Mouse (Mus musculus) forebrain, embryonic 11.5 days (tissue): ENCODE measurements around the gene Rps16. TPM values are rescaled to one million over a fixed set of nuclear protein-coding genes. Genes with fewer than 3 reads are reported as not detected.

Source experiments
- ATAC-seq: fragments of 200-750 bp; cut with Nextera tagmentation; replicated peaks from 2 replicates; pipeline ENCODE4 v1.8.0; 2017; ENCODE audit warnings: moderate TSS enrichment; ENCODE audit not compliant: low FRiP score
- DNase-seq: peaks from one replicate; pipeline ENCODE4 v3.0.0-alpha.2; 2017; ENCODE audit warnings: low spot score
- H3K27ac ChIP-seq: fragments of 300-500 bp; sonication (generic); 2 replicates; pipeline ENCODE4 v1.5.1; 2014; ENCODE audit warnings: low read depth, low read length
- H3K27me3 ChIP-seq: fragments of 300-500 bp; sonication (generic); 2 replicates; pipeline ENCODE4 v1.6.1; 2014; ENCODE audit warnings: mild to moderate bottlenecking, low read length, mixed read lengths; ENCODE audit not compliant: control insufficient read depth, insufficient read depth
- H3K36me3 ChIP-seq: fragments of 300-500 bp; sonication (generic); 2 replicates; pipeline ENCODE4 v1.6.1; 2014; ENCODE audit warnings: mild to moderate bottlenecking, low read length, moderate library complexity, mixed read lengths; ENCODE audit not compliant: control insufficient read depth, insufficient read depth
- H3K4me1 ChIP-seq: fragments of 300-500 bp; sonication (generic); replicated peaks from 2 replicates; pipeline ENCODE4 v1.6.1; 2014; ENCODE audit warnings: low read length, mixed read lengths; ENCODE audit not compliant: control insufficient read depth, insufficient read depth
- H3K4me2 ChIP-seq: fragments of 300-500 bp; sonication (generic); 2 replicates; pipeline ENCODE4 v1.6.1; 2014; ENCODE audit warnings: low read depth, mild to moderate bottlenecking, low read length, moderate library complexity, mixed read lengths; ENCODE audit not compliant: severe bottlenecking
- H3K4me3 ChIP-seq: fragments of 300-500 bp; sonication (generic); 2 replicates; pipeline ENCODE4 v1.5.1; 2014; ENCODE audit warnings: low read depth, low read length
- H3K9ac ChIP-seq: fragments of 300-500 bp; sonication (generic); 2 replicates; pipeline ENCODE4 v1.6.1; 2014; ENCODE audit warnings: low read length
- H3K9me3 ChIP-seq: fragments of 300-500 bp; sonication (generic); 2 replicates; pipeline ENCODE4 v1.6.1; 2016; ENCODE audit warnings: low read length, mixed read lengths; ENCODE audit not compliant: control insufficient read depth
- WGBS: fragments of 180-500 bp; shearing (Covaris S2); extraction: QIAGEN DNeasy Blood & Tissue Kit; methylation state at CpG from one replicate; pipeline ENCODE4 v1.1.7; 2014; 5-methylcytosine and 5-hydroxymethylcytosine counted together
- polyA plus RNA-seq: library from polyadenylated mRNA; unstranded; fragments of >200 nt; fragmentation: Nextera tagmentation; extraction: Ambion mirVana; gene quantifications from 2 replicates; pipeline ENCODE4 v1.2.1, GENCODE M21; 2014

Gene Rps16
- polyA plus RNA-seq, result 727 and 782 TPM in 2 replicates

DNA sequence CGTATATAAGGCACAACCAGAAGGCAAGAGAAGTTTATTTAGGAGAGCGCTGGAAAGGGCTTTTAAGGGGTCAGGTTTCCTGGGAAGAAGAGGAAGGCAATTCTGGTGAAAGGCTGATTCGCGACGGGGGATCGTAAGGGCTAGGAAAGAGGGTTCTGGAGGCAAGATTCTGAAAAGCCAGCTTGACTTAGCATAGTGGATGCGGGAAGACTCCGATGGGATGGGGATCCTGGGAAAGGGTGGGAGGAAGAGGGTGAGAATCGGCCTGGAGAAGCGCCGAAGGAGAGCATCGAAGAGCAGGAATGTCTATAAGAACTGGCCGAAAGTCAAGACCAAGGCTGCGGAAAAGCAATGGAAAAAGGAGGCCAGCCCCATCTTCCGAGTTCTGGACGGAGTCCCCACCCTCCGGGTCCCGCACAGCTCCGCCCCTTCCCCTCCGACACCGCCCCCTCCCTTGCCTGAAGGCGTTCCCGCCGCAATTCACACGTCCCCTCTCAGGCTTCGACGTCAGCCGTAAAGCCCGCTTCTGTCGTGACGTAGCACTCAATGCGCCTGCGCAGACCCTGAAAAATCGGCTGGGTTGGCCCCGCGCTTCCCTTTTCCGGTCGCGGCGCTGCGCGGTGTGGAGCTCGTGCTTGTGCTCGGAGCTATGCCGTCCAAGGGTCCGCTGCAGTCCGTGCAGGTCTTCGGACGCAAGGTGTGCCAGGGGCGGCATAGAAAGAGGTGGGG is at the start of gene Rps16:
Gene Rps16, plus strand, starts transcription at position 498 of the 729 bp plus-strand sequence.
- Histone ChIP-seq H3K27ac (peak within 1 kb of the TSS; percentile 48; the same call in 1 of the 2 replicates), H3K9ac (peak within 1 kb of the TSS; percentile 85), H3K4me1 (peaks cover 9% of the 10 kb centered on the region), H3K36me3 (peaks cover 9% of the 10 kb centered on the region), H3K4me2 (peak within 1 kb of the TSS; percentile 70), H3K9me3 (no peaks in the 10 kb centered on the region), H3K27me3 (no peaks in the 10 kb centered on the region), H3K4me3 (peak within 1 kb of the TSS; percentile 93)
- peak; percentile 94 for ATAC-seq
- DNase-seq, result peak; percentile 99
- WGBS, result under 1% methylated on average over 44 of the region's 50 CpGs

DNA sequence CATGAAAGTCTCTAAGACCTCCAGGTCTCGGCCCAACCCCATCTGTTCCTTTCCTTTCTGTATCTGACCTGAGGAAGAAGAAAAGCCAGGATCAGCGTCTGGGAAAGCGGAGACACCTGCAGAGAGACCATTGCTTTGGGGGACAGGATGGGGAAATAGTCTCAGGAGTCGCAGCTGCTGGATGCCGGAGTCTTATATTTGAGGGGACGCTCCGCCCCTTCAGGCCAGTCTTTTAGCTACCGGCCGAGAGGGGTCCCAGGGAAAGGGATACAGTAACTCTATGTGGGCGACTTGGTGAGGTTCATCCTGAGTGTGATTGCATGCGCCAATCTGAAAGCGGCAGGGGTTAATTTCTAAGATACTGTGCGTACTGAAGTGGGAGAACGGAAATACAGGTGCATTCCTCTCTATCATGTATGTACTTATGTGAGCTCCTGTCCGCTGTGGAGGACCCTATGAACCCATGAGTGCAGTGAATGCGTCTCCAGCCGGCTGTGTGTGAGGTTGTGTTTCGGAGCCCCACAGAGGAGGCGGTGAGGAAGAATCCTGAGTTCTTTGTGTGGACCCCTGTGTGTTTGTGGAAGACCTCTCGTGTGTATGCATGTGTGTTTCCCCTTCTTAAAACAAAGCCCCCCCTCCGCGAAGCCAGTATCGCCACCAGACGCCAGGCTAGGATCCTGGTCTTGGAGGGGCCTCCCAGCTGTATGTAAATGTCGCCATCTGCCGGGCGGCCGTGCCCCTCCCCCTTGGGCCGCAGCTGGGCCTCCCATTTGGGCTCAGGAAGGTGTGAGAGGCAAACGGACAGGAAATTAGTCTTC is 48.6 kb upstream of the Rps16 start, which contains the start of gene Dll3:
Gene Dll3, minus strand, starts transcription at position 623 of the 818 bp plus-strand sequence.
- H3K27ac ChIP-seq, result peak within 1 kb of the TSS; percentile 87
- peaks cover 30% of the 10 kb centered on the region for H3K27me3 ChIP-seq
- peaks cover 13% of the 10 kb centered on the region for H3K4me1 ChIP-seq
- H3K9me3 ChIP-seq, result no peaks in the 10 kb centered on the region
- peak within 1 kb of the TSS; percentile 44 for H3K4me3 ChIP-seq
- DNase-seq (peak; percentile 90), ATAC-seq (peak; percentile 82)
- WGBS, result 2% methylated on average over 29 of the region's 30 CpGs
- H3K36me3 ChIP-seq, result peaks cover 12% of the 10 kb centered on the region
- H3K4me2 ChIP-seq, result peak within 1 kb of the TSS; percentile 50
- peak within 1 kb of the TSS; percentile 74 for H3K9ac ChIP-seq

DNA sequence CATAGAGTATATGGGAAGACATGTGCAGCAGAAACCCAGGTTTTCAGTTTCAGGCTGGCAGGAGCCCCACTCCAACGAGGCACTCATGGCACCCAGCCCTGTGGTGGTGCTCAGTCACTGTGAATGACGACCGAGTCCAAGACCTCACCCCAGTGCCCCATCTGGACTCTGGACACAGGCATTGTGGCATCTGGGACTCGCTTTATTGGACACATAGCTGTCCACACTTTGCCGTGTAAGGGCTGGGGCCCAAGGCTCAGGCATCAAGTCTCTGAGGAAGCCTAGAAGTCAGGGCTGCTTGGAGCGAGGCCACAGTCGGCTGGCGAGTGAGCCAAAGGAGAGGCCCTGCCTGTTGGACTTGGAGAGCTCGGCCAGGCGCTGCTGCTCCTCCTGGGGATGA is 44.8 kb upstream of the Rps16 start:
- DNase-seq (no peak), ATAC-seq (no peak)
- H3K36me3 ChIP-seq, result peaks cover 16% of the 10 kb centered on the region
- no peak overlapping the region for H3K4me3 ChIP-seq
- H3K27ac ChIP-seq, result no peak overlapping the region
- H3K4me2 ChIP-seq, result no peak overlapping the region
- 92% methylated on average over 10 of the region's 10 CpGs for WGBS
- H3K9me3 ChIP-seq, result no peaks in the 10 kb centered on the region
- no peak overlapping the region for H3K9ac ChIP-seq
- H3K4me1 ChIP-seq, result peaks cover 10% of the 10 kb centered on the region
- peaks cover 9% of the 10 kb centered on the region for H3K27me3 ChIP-seq

DNA sequence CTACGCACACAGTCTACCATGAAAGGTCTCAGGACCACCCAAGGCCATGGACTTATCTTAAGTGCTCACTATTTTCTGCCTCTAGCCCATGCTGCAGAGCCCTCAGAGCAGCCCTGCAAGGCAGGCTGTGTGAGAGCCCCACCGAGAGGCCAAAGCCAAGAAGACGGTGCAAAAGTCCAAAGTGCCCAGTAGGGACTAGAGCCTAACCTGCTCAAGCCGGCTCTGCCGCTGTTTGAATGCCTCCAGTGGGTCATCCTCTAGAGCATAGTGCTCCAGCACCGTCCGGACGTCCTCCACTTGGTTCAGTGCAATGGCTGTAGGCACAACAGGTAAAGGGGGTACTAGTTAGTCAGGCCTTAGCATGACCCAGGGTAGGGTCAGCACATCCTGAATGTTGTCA is 44.2 kb upstream of the Rps16 start:
- peaks cover 15% of the 10 kb centered on the region for H3K4me1 ChIP-seq
- WGBS, result 93% methylated on average over 8 of the region's 8 CpGs

DNA sequence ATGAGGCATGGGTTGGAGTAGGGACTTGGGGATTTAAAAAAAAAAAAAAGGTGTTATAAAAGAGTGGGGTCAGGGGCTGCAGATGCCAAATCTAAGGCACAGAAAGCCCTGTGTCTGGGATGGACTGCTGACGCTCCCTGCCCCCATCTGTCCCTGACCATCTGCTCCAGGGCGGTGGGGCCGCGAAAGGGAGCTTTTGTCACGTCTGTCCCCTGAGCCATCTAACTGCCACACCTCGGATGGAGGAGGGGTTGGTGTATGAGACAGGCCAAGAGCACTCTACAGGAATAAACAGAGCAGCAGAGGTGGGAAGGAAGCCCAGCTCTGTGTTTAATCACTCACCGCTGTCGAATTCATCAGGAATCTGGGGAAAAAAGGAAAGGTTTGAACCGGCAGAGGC is 40.7 kb upstream of the Rps16 start:
- ATAC-seq (no peak; the same call in 1 of the 2 replicates), DNase-seq (no peak)
- Histone ChIP-seq H3K4me3 (no peak overlapping the region), H3K4me1 (peaks cover 10% of the 10 kb centered on the region), H3K27me3 (no peaks in the 10 kb centered on the region), H3K27ac (peak overlapping the region; percentile 28; the same call in 1 of the 2 replicates), H3K4me2 (no peak overlapping the region), H3K36me3 (peaks cover 17% of the 10 kb centered on the region), H3K9me3 (no peaks in the 10 kb centered on the region), H3K9ac (no peak overlapping the region)
- WGBS, result 75% methylated on average over 9 of the region's 9 CpGs

More for the DNA sequence above, 44.2 kb upstream of the Rps16 start:
- Histone ChIP-seq H3K27me3 (peaks cover 3% of the 10 kb centered on the region), H3K9me3 (no peaks in the 10 kb centered on the region), H3K4me3 (no peak overlapping the region), H3K9ac (no peak overlapping the region), H3K36me3 (peaks cover 16% of the 10 kb centered on the region), H3K4me2 (no peak overlapping the region), H3K27ac (no peak overlapping the region)
- DNase-seq, result no peak
- ATAC-seq, result no peak

DNA sequence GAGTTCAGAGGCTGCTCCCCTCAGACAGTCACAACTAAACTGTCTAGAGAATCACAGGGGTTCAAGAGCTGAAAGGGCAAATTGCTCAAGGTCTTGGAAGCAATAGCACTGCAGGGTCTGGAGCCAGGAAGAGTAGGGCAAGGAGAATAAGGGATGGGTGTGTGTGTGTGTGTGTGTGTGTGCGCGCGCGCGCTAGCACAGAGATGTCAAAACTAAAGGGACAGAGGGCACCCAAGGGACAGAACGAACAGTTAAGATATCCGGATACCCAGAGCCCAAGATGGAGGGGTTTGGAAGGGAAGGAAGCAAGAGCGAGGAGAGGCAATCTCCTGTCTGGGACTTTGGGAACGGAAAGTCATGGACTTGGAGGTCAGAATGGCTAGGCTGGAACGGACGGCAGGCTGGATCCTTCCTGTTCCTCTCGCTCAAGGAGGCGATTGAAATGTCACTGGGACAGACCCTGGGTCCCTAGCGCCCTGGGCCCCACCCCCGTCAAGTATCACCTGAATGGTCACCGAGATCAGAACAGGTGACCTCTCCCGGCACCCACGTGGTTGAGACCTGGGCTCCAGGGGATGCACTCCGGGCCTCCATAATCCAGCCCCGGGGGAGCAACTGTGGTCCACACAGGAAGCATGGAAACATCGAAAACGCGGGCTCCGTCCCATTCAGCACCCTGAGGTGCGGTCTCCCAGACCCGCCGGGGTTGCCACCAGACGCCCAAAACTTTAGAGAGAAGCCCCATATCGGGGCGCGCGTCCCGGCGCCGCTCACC is 39.1 kb upstream of the Rps16 start:
- Histone ChIP-seq H3K36me3 (peaks cover 15% of the 10 kb centered on the region), H3K9me3 (no peaks in the 10 kb centered on the region), H3K27ac (peak overlapping the region; percentile 31; the same call in 1 of the 2 replicates), H3K4me2 (peak overlapping the region; percentile 87), H3K4me1 (peaks cover 10% of the 10 kb centered on the region), H3K9ac (peak overlapping the region; percentile 93), H3K4me3 (peak overlapping the region; percentile 94), H3K27me3 (no peaks in the 10 kb centered on the region)
- WGBS, result 8% methylated on average over 35 of the region's 35 CpGs
- peak; percentile 49 for ATAC-seq
- no peak for DNase-seq

DNA sequence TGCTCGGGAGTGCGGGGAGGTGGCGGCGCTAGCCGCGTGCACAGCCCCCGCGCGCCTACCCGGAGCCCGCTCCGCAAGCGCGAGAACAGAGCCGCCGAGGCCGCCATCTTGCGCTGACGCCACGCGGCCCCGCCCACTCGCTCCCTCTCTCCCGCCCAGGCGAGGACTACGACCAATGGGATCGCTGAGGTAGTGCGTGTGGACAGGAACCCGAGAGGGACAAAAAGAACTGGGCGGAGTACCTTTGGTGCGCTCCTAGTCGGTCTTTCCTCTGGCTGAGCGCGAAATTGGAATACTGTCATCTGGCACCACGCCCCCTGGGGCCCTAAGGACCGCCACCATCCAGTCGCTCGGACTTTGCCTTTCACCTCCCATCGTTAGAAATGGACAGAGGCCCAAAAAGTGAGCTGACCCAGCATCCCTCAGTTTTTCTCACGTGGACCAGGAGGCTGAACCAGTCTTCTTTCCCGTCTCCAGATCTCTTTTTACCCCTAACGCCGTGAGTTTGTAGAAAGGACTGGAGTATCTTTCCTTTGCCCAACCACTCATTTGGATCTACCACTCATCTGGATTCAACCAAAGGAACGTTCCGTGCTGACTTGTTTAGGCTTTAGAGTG is 38.4 kb upstream of the Rps16 start, which contains the start of gene Timm50:
Gene Timm50, minus strand, starts transcription at position 147 of the 618 bp plus-strand sequence.
- 1% methylated on average over 45 of the region's 45 CpGs for WGBS
- DNase-seq (peak; percentile 96), ATAC-seq (peak; percentile 96)
- Histone ChIP-seq H3K27ac (peak within 1 kb of the TSS; percentile 31; the same call in 1 of the 2 replicates), H3K36me3 (peaks cover 20% of the 10 kb centered on the region), H3K9me3 (no peaks in the 10 kb centered on the region), H3K4me1 (peaks cover 10% of the 10 kb centered on the region), H3K4me2 (peak within 1 kb of the TSS; percentile 87), H3K27me3 (no peaks in the 10 kb centered on the region), H3K4me3 (peak within 1 kb of the TSS; percentile 94), H3K9ac (peak within 1 kb of the TSS; percentile 93)
